Mouse (Mus musculus) kidney, adult 2 months (tissue): ENCODE data around the gene Cmss1.

Experiments
- CTCF ChIP-seq: fragments of 200-500 bp; conservative IDR thresholded peaks from 2 replicates; pipeline ENCODE4 v1.5.1; 2011; ENCODE audit warnings: low read depth, mild to moderate bottlenecking, control low read depth, low read length, moderate library complexity, mixed read lengths; ENCODE audit not compliant: insufficient read depth, insufficient read length
- POLR2A ChIP-seq: fragments of 200-500 bp; IDR thresholded peaks from one replicate; pipeline ENCODE4 v1.6.1; 2011; ENCODE audit warnings: low read depth, low read length, control low read depth

DNA sequence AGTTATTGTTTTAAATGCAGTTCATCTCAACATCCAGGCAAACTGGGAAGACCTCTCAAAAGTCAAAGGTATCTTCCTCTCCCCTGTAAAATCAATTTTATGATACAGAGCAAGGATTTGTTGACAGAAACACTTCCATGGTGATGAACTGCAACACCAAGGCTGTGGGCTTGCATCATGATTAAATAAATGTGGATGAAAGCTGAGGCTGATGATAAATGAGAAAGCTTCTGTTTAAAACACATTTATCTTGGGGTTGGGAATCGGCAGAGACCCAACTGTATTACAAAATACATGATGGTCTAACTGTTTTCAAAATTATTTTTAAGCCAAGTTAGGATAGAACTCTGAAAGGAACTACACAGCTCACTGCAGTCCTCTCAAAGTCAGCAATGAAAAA is 32.8 kb downstream of the Cmss1 start:
- TF ChIP-seq CTCF (no peak), POLR2A (no peak)
